Mouse (Mus musculus) liver, postnatal 0 days (tissue): ENCODE results near the gene Sae1.

Source experiments
- CTCF ChIP-seq: sonication (generic); IDR thresholded peaks from 2 replicates; pipeline ENCODE4 v1.5.1; 2016; ENCODE audit warnings: antibody characterized with exemption, low read depth
- EP300 ChIP-seq: IDR thresholded peaks from 2 replicates; pipeline ENCODE4 v1.6.1; 2016; ENCODE audit warnings: antibody characterized with exemption, low read depth, mild to moderate bottlenecking

DNA sequence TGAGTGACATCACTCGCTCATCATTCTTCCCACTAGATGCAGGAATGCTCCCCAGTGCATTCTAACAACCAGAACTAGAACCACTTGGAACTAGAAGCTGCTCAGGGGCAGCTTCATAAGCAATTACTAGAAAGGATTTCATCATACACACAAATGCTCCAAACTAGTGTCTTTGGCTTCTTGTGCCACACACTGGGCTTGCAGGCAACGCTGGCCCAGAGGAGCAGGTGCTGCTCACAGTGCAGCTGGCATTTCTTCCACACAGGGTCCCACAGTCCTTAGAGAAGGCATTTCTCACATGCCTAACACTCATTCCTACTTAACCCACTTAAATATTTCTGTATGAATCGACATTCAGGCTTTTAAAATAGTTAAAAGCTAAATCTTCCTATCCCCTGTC is 30.0 kb downstream of the Sae1 start:
- TF ChIP-seq EP300 (no peak), CTCF (no peak)
